Mouse (Mus musculus) yolk sac, embryonic 10.5 days (tissue): Measurements from ENCODE around the gene Calm1.
"Not testable (repeated sequence)": the region's sequence is repeated elsewhere in the genome, so short reads cannot be mapped to it uniquely, and the experiment has no call there.

Experiments
- DNase-seq: peaks from one replicate; pipeline ENCODE4 v3.0.0-alpha.2; 2017; ENCODE audit warnings: low spot score

Calm1 gene

GRCm38 (mm10) chr12:100194181-100194580, 5.1 kb upstream of the Calm1 start:
- DNase-seq: no peak

DNA sequence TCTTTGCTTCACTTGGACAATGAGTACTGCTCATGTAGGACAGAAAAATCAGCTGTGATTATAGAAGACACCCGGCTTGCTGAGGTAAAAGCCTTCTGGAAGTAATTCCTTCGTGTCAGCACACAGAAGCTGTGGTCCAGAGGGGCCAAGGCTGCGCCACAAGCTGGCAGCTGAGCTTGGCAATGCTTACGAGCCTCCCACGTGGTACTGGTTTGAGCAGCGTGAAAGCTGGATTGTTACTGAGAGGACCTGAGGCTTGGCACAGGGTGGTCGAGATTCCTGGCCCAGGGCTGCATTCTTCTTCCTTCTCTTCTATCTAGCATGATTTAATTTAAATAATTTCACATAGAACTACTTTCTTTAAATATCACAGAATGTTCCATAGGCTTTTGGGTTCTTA, 2.4 kb upstream of the Calm1 start:
- no peak for DNase-seq

- DNase-seq: peak; percentile 85
Measured at GRCm38 (mm10) chr12:100199891-100200644, 833 bp downstream of the Calm1 start.

GRCm38 (mm10) chr12:100200645-100201362, 1.6 kb downstream of the Calm1 start:
- peak; percentile 15 for DNase-seq

DNA sequence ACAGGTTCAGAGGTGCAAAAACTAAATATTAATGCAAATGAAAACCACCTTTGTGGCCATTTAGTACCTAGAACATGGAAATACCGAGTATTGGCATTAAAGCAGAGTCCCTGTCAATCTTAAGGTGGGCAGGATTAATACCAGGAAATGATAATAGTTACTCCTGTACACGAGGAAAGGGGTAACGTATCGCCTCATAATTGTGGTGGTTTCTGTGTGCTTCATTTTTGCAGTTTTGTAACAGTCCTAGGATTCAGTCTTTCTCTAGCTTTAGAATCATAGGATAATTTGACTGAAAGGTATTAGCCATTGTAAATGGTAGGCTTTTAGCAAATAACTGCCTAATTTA, 2.1 kb downstream of the Calm1 start:
- DNase-seq: no peak

DNA sequence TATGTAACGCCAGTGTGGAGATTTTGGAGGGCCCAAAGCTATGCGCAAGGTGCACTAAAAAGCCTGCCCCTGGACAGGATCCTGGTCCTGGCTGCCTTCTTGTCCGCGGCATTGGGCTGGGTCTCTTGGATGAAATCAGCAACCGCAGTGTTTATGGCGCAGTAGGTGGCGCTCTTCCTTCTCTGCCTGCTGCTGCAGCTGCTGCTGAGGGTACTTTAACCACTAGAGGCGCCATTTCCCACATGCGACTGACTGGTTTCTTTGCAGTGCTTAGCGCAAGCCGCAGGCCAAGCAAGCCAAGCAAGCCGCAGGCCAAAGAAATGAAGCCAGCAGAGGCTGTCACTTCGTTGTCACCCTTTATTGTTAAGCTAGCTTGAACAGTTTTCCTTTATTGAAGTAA, 2.6 kb downstream of the Calm1 start:
- DNase-seq: peak; percentile 90

DNA sequence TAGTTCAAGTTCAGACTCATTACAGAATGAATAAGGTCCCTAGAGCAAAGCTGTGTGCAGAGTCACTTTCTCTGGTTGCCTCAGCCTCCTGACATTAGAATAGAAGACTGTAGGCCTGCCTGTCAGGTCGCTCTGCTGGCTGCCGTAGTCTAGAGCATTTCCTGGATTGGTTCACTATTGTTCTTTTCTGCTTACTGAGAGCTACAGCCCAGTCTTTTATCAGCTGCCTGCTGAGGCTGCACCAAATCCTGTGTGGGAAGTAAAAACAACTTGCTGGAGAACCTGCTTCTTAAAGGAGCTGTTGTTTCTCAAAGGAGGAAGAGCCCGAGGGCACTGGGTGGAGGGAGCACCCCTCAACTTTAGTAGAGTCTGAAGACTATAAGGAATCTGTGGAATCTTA, 4.5 kb downstream of the Calm1 start:
- DNase-seq: no peak

- DNase-seq: no peak
Measured at GRCm38 (mm10) chr12:100205156-100205555, 5.9 kb downstream of the Calm1 start.

DNA sequence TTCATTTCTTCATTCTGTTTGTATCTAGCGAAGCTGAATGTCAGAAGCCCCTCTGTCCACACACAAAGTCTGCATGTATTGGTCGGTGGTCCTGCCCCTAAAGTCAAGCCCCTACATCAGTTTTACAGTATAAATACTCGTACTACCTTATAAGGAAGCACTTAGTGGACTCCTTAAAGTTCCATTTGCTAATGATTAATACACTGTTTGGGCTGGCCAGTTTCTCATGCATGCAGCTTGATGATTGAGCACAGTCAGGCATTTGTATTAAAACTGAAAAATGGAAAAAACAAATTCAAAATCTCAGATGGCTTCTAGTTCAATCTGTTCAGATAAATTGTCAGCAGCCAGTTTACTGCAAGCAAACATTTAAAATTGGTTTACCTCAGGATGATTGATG, 7.3 kb downstream of the Calm1 start:
- DNase-seq: no peak

GRCm38 (mm10) chr12:100206926-100207325, 7.7 kb downstream of the Calm1 start:
- no peak for DNase-seq

DNA sequence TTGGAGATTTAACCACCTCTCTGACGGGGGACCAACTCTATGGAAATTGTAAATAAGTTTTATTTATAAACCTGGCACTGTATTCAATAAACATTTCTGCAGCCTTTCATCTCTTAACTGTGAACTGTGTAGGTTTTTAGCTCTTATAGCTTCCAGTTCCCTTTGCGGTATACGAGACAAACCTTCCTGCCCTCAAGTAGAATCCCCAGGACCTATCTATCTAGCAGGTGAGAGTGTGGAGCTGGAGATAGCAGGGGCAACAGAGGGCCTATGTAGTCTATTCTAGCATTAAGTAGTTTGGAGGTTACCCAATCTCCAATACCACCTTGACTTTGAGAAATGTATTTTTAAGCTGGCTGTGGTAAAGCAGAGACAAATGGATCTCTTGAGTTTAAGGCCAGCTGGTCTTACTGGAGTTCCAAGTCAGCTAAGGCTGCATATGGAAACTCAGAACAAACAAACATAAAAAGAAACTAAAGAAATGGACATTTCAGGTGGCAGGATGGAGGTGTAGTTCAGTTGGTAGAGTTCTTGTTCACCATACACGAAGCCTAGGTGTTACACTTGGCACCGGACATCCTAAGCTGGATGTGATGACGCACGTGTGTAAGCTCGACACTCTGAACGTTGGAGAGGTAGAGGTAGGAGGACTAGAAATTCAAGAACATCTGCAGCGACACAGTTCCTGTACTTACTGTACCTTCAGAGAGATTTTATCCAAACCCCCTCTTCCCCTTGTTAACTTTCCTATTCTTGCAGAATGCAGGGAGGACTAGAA, 10.7 kb downstream of the Calm1 start:
- no peak for DNase-seq

GRCm38 (mm10) chr12:100210973-100211372, 11.7 kb downstream of the Calm1 start:
- DNase-seq: no peak

- no peak for DNase-seq
Measured at GRCm38 (mm10) chr12:100211453-100212185, 12.4 kb downstream of the Calm1 start.

DNA sequence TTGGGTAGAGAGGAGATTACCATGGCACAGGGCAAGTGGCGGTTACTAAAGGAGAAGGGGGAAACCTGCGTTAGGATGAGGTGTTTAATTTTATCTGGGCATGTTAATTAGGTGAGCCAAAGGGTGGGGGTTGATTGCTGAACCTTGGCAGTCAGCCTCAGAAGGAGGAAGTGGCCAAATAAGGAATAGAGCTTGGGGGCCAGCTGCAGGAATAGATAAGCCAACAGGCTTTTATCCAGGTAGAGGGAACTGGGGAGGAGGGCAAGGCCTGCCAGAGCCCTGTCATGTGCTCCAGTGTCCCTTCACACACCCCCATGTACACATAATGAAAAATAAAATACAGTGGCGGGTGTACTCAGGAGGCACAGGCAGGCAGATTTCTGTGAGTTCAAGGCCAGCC, 13.2 kb downstream of the Calm1 start:
- DNase-seq: no peak

DNA sequence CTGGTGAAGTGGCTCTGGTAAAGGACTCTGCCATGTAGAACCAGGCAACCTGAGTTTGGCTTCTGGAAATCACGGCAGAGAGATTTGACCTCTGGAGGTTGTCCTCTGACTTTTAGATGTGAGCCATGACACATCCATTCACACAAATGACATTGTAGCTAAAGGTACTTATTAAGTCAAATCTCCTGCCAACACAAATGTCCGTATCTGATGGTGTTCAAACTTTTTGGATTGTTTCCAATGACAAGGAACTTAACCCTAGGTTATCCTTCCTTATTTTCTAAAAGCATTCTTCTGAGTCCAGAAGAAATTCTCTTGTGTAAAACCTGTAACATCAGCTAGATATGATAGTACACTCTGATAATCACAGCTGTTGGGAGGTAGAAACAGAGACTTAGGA, 13.9 kb downstream of the Calm1 start:
- no peak for DNase-seq

- no peak for DNase-seq
Measured at GRCm38 (mm10) chr12:100214156-100214555, 14.9 kb downstream of the Calm1 start.

GRCm38 (mm10) chr12:100214738-100215137, 15.5 kb downstream of the Calm1 start:
- DNase-seq: no peak

DNA sequence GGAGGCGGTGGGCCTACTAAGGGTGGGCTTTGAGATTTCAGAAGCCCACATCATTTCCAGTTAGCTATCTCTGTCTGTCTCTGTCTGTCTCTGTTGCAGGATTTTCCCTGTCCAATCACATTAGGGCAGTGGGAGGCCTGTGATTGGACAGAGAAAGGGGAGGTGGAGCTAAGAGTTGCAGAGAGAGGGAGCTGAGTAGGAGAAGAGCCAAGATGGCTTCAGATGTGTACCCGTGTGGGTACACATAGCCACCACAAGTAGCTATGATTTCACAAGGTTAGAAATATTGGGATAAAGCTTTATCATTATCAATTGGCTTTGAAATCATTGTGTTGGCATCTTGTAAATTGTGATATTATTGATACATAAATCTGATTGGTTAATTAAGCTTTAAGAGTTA, 17.9 kb downstream of the Calm1 start:
- not testable (repeated sequence) for DNase-seq

DNA sequence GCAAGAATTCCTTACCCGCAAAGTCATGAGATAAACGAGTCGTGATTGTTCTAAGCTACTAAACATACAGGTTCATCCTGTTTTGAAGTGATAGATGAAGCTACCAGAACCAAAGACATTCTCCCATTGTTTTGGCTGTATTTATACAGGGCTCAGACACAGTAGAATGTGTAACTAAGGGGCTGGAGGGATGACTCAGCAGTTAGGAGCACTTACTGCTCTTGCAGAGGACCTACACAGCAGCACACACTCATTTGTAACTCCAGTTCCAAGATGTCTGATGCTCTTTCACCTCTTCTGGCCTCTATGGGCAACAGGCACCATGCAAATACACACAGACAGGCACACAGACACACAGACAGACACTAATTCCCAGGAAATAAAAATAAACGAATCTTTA, 20.8 kb downstream of the Calm1 start:
- DNase-seq: peak; percentile 14

DNA sequence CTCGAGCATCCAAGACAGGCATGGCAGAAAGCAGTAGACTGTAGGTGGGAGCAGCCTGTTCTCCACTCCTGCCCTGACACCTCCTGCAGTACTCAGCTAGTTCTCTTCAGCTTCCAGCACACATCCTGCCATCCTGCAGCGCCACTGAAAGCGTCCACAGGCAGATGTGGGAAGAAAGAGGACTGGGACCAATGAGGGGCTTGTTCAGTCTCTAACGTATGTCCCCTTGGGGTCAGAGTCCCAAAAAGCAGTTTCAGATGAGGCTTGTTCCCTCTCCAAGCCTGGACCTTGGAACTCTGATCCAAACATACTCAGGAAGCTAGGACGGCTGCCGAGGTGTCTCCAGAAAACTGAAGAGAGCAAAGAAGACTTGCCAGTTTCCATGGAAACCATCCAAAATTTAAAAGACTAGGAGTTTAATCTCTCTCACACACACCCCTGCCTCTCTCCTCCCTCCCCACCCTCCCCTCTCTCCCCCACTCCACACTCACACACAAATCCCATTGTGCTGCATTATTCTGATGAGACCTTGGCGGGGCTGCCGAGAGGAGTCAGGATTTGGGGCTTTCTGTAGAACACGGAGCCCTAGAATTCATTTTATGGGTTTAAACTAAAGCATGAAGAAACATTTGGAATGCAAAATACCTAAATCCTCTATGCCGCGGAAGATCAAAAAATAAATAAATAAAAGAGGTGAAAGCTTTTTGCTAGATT, 22.5 kb downstream of the Calm1 start:
- no peak for DNase-seq

DNA sequence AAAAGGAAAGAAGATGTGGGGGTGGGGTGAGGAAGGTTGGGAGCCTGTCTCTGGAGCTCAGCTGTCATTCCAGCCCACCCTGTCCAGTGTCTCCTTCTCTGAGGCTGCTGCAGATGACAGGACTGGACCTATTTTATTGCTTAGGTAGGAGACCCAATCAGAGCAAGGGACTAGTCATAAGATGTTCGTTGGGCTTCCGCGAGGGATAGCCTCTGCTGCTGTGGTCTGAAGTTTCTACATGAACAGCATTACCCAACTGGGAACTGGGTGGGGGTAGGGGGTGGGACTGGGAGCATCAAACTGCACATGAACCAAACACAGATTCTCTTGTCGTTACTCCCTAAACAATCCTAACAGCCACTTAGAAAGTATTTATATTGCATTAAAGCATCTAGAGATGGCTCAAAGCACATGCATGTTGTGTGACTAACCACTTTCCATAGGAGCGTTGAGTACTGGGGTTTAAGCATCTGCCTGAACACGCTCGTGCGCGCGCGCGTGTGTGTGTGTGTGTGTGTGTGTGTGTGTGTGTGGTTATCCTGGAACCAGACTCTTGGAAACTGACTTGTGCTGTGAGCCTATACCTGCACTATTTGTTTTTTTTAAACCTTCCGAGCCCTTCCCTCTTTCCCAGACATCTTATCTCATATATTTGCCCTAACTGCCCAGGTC, 23.2 kb downstream of the Calm1 start:
- no peak for DNase-seq
